12 mouse cellular contexts compared by ENCODE assay signal in the genomic region with DNA sequence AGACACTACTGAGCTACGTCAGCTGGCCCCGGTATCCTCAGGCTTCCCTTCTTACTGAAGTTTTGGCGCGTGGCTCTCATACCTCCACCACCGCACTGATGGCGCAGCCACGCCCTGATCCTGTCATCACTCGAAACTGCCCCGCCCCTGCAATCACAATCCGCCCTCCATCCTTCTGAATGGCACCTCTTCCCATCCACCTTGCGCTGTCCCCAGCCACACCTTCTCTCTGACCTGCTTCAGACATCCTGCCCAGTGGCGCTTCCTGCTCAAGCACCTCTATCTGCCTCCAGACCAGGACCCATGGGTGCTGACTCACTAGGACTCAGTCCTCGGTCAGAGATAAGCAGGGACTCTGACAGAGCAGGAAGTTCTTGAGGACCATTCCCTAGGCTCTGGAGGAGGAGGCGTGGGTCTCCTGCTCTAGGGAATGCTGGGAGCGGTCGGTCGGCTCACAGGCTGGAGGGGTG. TPM values are rescaled to one million over a fixed set of nuclear protein-coding genes. Genes with fewer than 3 reads are reported as not detected.
A peak's percentile ranks its signal among the peaks of the same experiment; 100 is the strongest.
DNase-seq lines count a peak whose midpoint lies in the region; ATAC-seq and TF ChIP-seq lines count a peak whose summit lies in the region.
"Had no signal": no experiment of that assay in that cellular context is flagged by ENCODE, and none has a peak within 500 bp of the region (broad histone marks: within the 10 kb centered on the region; RNA-seq: fewer than 3 reads in every experiment).

No protein-coding gene starts in this region.

- no peak overlapping the region for H3K27ac ChIP-seq in lung, postnatal 0 days (ENCODE audit: low read length)
- no peak overlapping the region for H3K27ac ChIP-seq in stomach, embryonic 14.5 days (ENCODE audit: low read length)
- no peak overlapping the region for H3K27ac ChIP-seq in midbrain, embryonic 14.5 days (replicated peaks; ENCODE audit: low read depth, low read length)

- DNase-seq in lung, postnatal 0 days (ENCODE audit: low spot score) = peak; percentile 55
- no peak for DNase-seq in lung, postnatal 10 days
- DNase-seq in MEL-GATA-1-ER (ENCODE audit: extremely low read depth, low read depth) = peak; percentile 64
- no peak for DNase-seq in cerebellum, adult 11-12 months
- no peak for DNase-seq in midbrain, embryonic 14.5 days
- DNase-seq: adrenal gland, postnatal 14 days; cerebellum, postnatal 14 days; kidney, postnatal 4 days; right cerebral cortex, postnatal 14 days had no signal

- TF ChIP-seq EP300 in lung, postnatal 0 days (IDR thresholded peaks at IDR 0.05) = no peak

- H3K36me3 ChIP-seq in lung, postnatal 0 days (ENCODE audit: insufficient read depth, low read length) = no peaks in the 10 kb centered on the region
- no peaks in the 10 kb centered on the region for H3K36me3 ChIP-seq in stomach, embryonic 14.5 days (ENCODE audit: control insufficient read depth, insufficient read depth, low read length)
- no peaks in the 10 kb centered on the region for H3K36me3 ChIP-seq in midbrain, embryonic 14.5 days (ENCODE audit: control insufficient read depth, insufficient read depth, low read length)

- WGBS in lung, postnatal 0 days = 9% methylated on average over 17 of the region's 17 CpGs
- 10% methylated on average over 17 of the region's 17 CpGs for WGBS in stomach, embryonic 14.5 days
- WGBS in midbrain, embryonic 14.5 days = 16% methylated on average over 17 of the region's 17 CpGs

- no peak for TF ChIP-seq CTCF in lung, postnatal 0 days (IDR thresholded peaks at IDR 0.05)

- H3K4me1 ChIP-seq in lung, postnatal 0 days (ENCODE audit: insufficient read depth, low read depth, low read length) = no peaks in the 10 kb centered on the region
- peaks cover 4% of the 10 kb centered on the region; the same call in 1 of the 2 replicates for H3K4me1 ChIP-seq in stomach, embryonic 14.5 days (ENCODE audit: control insufficient read depth, insufficient read depth, low read length)
- H3K4me1 ChIP-seq in midbrain, embryonic 14.5 days (ENCODE audit: control insufficient read depth, insufficient read depth, low read length) = no peaks in the 10 kb centered on the region

- ATAC-seq in lung, postnatal 0 days = peak; percentile 62
- ATAC-seq in inflammation-experienced regulatory T-cells, adult 6 months = peak; percentile 54
- peak; percentile 38; the same call in 1 of the 2 replicates for ATAC-seq in stomach, embryonic 14.5 days (ENCODE audit: insufficient number of reproducible peaks, insufficient read depth, low FRiP score, low read depth)
- no peak for ATAC-seq in midbrain, embryonic 14.5 days (ENCODE audit: low FRiP score, low TSS enrichment)
- ATAC-seq: forebrain, embryonic 14.5 days had no signal

- no peak overlapping the region for H3K9ac ChIP-seq in lung, postnatal 0 days (replicated peaks; ENCODE audit: low read depth)
- no peak overlapping the region for H3K9ac ChIP-seq in stomach, embryonic 14.5 days (replicated peaks; ENCODE audit: low read depth, low read length)
- no peak overlapping the region for H3K9ac ChIP-seq in midbrain, embryonic 14.5 days (replicated peaks; ENCODE audit: low read length)

- no peak overlapping the region for H3K4me2 ChIP-seq in lung, postnatal 0 days (replicated peaks; ENCODE audit: low read depth, low read length)
- H3K4me2 ChIP-seq in stomach, embryonic 14.5 days (replicated peaks; ENCODE audit: low read depth, low read length) = no peak overlapping the region; the same call in 1 of the 2 replicates
- H3K4me2 ChIP-seq in midbrain, embryonic 14.5 days (ENCODE audit: low read length) = no peak overlapping the region

- no peak overlapping the region for H3K4me3 ChIP-seq in lung, postnatal 0 days (ENCODE audit: low read depth, low read length)
- no peak overlapping the region for H3K4me3 ChIP-seq in stomach, embryonic 14.5 days (ENCODE audit: low read depth, low read length)
- H3K4me3 ChIP-seq in midbrain, embryonic 14.5 days (replicated peaks; ENCODE audit: low read depth, low read length) = no peak overlapping the region

- H3K9me3 ChIP-seq in lung, postnatal 0 days (ENCODE audit: low read length) = no peaks in the 10 kb centered on the region
- H3K9me3 ChIP-seq in stomach, embryonic 14.5 days (ENCODE audit: control insufficient read depth, low read depth, low read length) = no peaks in the 10 kb centered on the region
- H3K9me3 ChIP-seq in midbrain, embryonic 14.5 days (ENCODE audit: control insufficient read depth, low read length) = no peaks in the 10 kb centered on the region

- H3K27me3 ChIP-seq in lung, postnatal 0 days (replicated peaks; ENCODE audit: insufficient read depth, low read length) = peaks cover 10% of the 10 kb centered on the region; the same call in 1 of the 2 replicates
- H3K27me3 ChIP-seq in stomach, embryonic 14.5 days (ENCODE audit: control insufficient read depth, insufficient read depth, low read length) = no peaks in the 10 kb centered on the region
- peaks cover 12% of the 10 kb centered on the region for H3K27me3 ChIP-seq in midbrain, embryonic 14.5 days (ENCODE audit: control insufficient read depth, insufficient read depth, low read length)

RNA-seq across cellular contexts. Expression of gene Tulp1, which starts 10.6 kb away (rescaled TPM):
- polyA plus RNA-seq in lung, postnatal 0 days (2015; fragmentation: Nextera tagmentation; extraction: Ambion mirVana) = 18.1 and 22.7 TPM in 2 replicates
- under 1 TPM in 2 of 3 experiments, not detected in 1; 0.24 to 0.39 TPM for polyA plus RNA-seq in inflammation-experienced regulatory T-cells, adult 6 months (2017; shearing (Covaris generic))
- 5.2 and 6.6 TPM in 2 replicates for polyA plus RNA-seq in stomach, embryonic 14.5 days (2014; fragmentation: Nextera tagmentation; extraction: Ambion mirVana)
- 1.4 and 1.5 TPM in 2 replicates for polyA plus RNA-seq in midbrain, embryonic 14.5 days (2014; fragmentation: Nextera tagmentation; extraction: Ambion mirVana)

RNA-seq across cellular contexts. Expression of gene Tead3, which starts 25.0 kb away (rescaled TPM):
- polyA plus RNA-seq in lung, postnatal 0 days (2015; fragmentation: Nextera tagmentation; extraction: Ambion mirVana) = 9.7 and 11.4 TPM in 2 replicates
- not detected for polyA plus RNA-seq in inflammation-experienced regulatory T-cells, adult 6 months (2017; shearing (Covaris generic))
- 15.7 and 16.0 TPM in 2 replicates for polyA plus RNA-seq in stomach, embryonic 14.5 days (2014; fragmentation: Nextera tagmentation; extraction: Ambion mirVana)
- polyA plus RNA-seq in midbrain, embryonic 14.5 days (2014; fragmentation: Nextera tagmentation; extraction: Ambion mirVana) = 0.78 and 1.7 TPM in 2 replicates

RNA-seq across cellular contexts. Expression of gene Rpl10a, which starts 47.4 kb away (rescaled TPM):
- 446 and 458 TPM in 2 replicates for polyA plus RNA-seq in lung, postnatal 0 days (2015; fragmentation: Nextera tagmentation; extraction: Ambion mirVana)
- polyA plus RNA-seq in inflammation-experienced regulatory T-cells, adult 6 months (2017; shearing (Covaris generic)) = 100 to 1,000 TPM; 514 to 941 (median 691) TPM
- polyA plus RNA-seq in stomach, embryonic 14.5 days (2014; fragmentation: Nextera tagmentation; extraction: Ambion mirVana) = 797 and 911 TPM in 2 replicates
- 401 and 423 TPM in 2 replicates for polyA plus RNA-seq in midbrain, embryonic 14.5 days (2014; fragmentation: Nextera tagmentation; extraction: Ambion mirVana)

Comparison
In these comparisons a context has a peak if more than half of its experiments do, and no peak if none do; other contexts are left out.
1. DNase-seq: peak in lung, postnatal 0 days (single experiment) and MEL-GATA-1-ER (single experiment); none in lung, postnatal 10 days (single experiment), cerebellum, adult 11-12 months (single experiment) and midbrain, embryonic 14.5 days (single experiment).